Mouse (Mus musculus) myocyte (in vitro differentiated cells): ENCODE measurements around the gene Cd200r4.

Source experiments
- CEBPB ChIP-seq: IDR thresholded peaks from 2 replicates; pipeline ENCODE4 v1.6.1; 2011; ENCODE audit warnings: mild to moderate bottlenecking, moderate library complexity; ENCODE audit not compliant: poor library complexity, insufficient read depth, severe bottlenecking
- E2F4 ChIP-seq: IDR thresholded peaks from one replicate; pipeline ENCODE4 v1.6.1; 2011; ENCODE audit warnings: mild to moderate bottlenecking, control low read depth, moderate library complexity; ENCODE audit not compliant: insufficient read depth
- MAX ChIP-seq: IDR thresholded peaks from one replicate; pipeline ENCODE4 v1.6.1; 2011; ENCODE audit warnings: low read depth, mild to moderate bottlenecking, control low read depth
- MYOD1 ChIP-seq, 3 experiments: IDR thresholded peaks; one replicate each; pipeline ENCODE4 v1.6.1; 2011; ENCODE audit warnings: control low read depth in 2 of 3, low read depth in 2 of 3, mild to moderate bottlenecking in 2 of 3, moderate library complexity in 1 of 3; ENCODE audit not compliant: insufficient read length in 2 of 3, control insufficient read depth in 1 of 3
- MYOG ChIP-seq, 3 experiments: IDR thresholded peaks; one replicate each; pipeline ENCODE4 v1.6.1; 2011; ENCODE audit warnings: control low read depth in 2 of 3, low read depth in 2 of 3, mild to moderate bottlenecking in 2 of 3; ENCODE audit not compliant: insufficient read length in 2 of 3, control insufficient read depth in 1 of 3, insufficient read depth in 1 of 3
- POLR2A ChIP-seq: IDR thresholded peaks from one replicate; pipeline ENCODE4 v1.6.1; 2011; ENCODE audit warnings: low read depth, mild to moderate bottlenecking, control low read depth, moderate library complexity; ENCODE audit not compliant: insufficient read length
- POLR2AphosphoS2 ChIP-seq: IDR thresholded peaks from one replicate; pipeline ENCODE4 v1.6.1; 2011; ENCODE audit warnings: low read depth, control low read depth; ENCODE audit not compliant: insufficient read length
- REST ChIP-seq: IDR thresholded peaks from one replicate; pipeline ENCODE4 v1.6.1; 2011; ENCODE audit warnings: mild to moderate bottlenecking, control low read depth, moderate library complexity; ENCODE audit not compliant: insufficient read depth, insufficient read length
- SRF ChIP-seq: IDR thresholded peaks from one replicate; pipeline ENCODE4 v1.6.1; 2011; ENCODE audit warnings: low read depth; ENCODE audit not compliant: control insufficient read depth, insufficient read length
- TCF12 ChIP-seq: IDR thresholded peaks from one replicate; pipeline ENCODE4 v1.6.1; 2011; ENCODE audit warnings: mild to moderate bottlenecking, control low read depth; ENCODE audit not compliant: poor library complexity, insufficient read depth, severe bottlenecking
- TCF3 ChIP-seq: IDR thresholded peaks from one replicate; pipeline ENCODE4 v1.6.1; 2011; ENCODE audit warnings: low read depth, control low read depth; ENCODE audit not compliant: insufficient read length
- USF1 ChIP-seq: IDR thresholded peaks from one replicate; pipeline ENCODE4 v1.6.1; 2011; ENCODE audit warnings: low read depth, mild to moderate bottlenecking, control low read depth, moderate library complexity

- TF ChIP-seq CEBPB (no peak), MYOD1 (IDR thresholded peaks at IDR 0.05; ENCODE audit: control insufficient read depth in 1 of 3, insufficient read length in 2 of 3, low read depth in 2 of 3) (no peak), POLR2A (no peak), MAX (no peak), USF1 (no peak), E2F4 (no peak), TCF12 (no peak), MYOG (IDR thresholded peaks at IDR 0.05; ENCODE audit: control insufficient read depth in 1 of 3, insufficient read depth in 1 of 3, insufficient read length in 2 of 3, low read depth in 2 of 3) (no peak), TCF3 (no peak), POLR2AphosphoS2 (no peak), SRF (no peak), REST (no peak)
These were observed 55.3 kb downstream of the Cd200r4 start, which contains the start of gene Cd200r2 for GRCm38 (mm10) chr16:44866797-44867196.
